Mouse (Mus musculus) urinary bladder, postnatal 25 days (tissue): ENCODE data around the gene Gm13871.
"Not testable (repeated sequence)": the region's sequence is repeated elsewhere in the genome, so short reads cannot be mapped to it uniquely, and the experiment has no call there.

Experiments used
- DNase-seq: peaks from one replicate; pipeline ENCODE4 v3.0.0; 2022; ENCODE audit warnings: low spot score

Gm13871 gene

DNA sequence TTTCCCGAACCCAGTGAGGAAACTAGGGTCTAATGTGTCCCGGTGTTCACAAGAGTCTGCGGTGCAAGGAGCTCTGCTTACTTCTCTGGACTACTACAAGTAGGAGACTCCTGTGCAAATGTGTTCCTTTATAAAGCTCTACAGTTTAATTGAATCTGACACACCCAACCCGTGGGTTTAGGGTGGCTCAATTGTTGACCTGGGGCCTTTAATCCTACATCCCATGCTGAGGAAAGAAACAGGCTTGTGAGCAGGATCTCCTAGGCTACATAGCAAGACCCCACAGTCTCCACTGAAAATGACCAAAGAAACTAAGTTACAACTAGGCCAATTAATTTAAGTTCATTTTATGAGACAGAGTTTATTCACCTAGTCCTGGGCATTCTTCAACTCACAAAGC lies at the start of gene Gm13871:
Gene Gm13871, minus strand, starts transcription at position 101 of the 400 bp plus-strand sequence.
- DNase-seq, result not testable (repeated sequence)

DNA sequence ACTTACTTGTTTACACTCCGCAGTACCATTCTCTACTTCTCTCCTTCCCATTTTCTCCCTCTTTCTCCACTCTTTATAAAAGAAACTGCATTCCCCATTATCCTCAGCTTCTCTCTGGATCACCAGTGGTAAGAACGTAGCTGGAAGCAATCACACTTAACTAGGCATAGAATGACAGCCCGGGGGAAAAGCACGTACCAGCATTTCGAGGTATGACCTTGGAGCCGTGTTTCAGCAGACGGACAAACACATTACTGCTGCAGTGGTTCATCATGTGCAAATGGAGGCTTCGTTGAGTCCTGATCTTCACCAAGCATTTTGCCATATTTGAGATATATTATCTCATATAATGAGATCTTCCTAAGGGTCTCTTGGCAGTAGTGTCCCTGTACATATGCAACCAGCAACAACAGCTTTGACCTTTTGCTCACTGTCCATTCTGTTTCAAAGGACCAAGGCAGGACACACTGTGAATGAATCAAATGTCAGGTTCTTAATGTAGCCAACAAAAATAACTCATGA lies 44.7 kb upstream of the Gm13871 start, which contains the start of gene 2310002L09Rik:
Gene 2310002L09Rik, minus strand, starts transcription at position 472 of the 522 bp plus-strand sequence.
- DNase-seq, result no peak

DNA sequence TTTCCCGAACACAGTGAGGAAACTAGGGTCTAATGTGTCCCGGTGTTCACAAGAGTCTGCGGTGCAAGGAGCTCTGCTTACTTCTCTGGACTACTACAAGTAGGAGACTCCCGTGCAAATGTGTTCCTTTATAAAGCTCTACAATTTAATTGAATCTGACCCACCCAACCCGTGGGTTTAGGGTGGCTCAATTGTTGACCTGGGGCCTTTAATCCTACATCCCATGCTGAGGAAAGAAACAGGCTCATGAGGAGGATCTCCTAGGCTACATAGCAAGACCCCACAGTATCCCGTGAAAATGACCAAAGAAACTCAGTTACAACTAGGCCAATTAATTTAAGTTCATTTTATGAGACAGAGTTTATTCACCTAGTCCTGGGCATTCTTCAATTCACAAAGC lies 14.9 kb upstream of the Gm13871 start, which contains the start of gene Gm11756:
Gene Gm11756, minus strand, starts transcription at position 101 of the 400 bp plus-strand sequence.
- not testable (repeated sequence) for DNase-seq

DNA sequence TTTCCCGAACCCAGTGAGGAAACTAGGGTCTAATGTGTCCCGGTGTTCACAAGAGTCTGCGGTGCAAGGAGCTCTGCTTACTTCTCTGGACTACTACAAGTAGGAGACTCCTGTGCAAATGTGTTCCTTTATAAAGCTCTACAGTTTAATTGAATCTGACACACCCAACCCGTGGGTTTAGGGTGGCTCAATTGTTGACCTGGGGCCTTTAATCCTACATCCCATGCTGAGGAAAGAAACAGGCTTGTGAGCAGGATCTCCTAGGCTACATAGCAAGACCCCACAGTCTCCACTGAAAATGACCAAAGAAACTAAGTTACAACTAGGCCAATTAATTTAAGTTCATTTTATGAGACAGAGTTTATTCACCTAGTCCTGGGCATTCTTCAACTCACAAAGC lies 14.7 kb downstream of the Gm13871 start, which contains the start of gene Gm11757:
Gene Gm11757, minus strand, starts transcription at position 101 of the 400 bp plus-strand sequence.
- DNase-seq, result not testable (repeated sequence)

DNA sequence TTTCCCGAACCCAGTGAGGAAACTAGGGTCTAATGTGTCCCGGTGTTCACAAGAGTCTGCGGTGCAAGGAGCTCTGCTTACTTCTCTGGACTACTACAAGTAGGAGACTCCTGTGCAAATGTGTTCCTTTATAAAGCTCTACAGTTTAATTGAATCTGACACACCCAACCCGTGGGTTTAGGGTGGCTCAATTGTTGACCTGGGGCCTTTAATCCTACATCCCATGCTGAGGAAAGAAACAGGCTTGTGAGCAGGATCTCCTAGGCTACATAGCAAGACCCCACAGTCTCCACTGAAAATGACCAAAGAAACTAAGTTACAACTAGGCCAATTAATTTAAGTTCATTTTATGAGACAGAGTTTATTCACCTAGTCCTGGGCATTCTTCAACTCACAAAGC lies 29.6 kb downstream of the Gm13871 start, which contains the start of gene Gm11758:
Gene Gm11758, minus strand, starts transcription at position 101 of the 400 bp plus-strand sequence.
- DNase-seq, result not testable (repeated sequence)
